Mouse (Mus musculus): ENCODE measurements around the gene Pla2g3.

Gene Pla2g3

GRCm38 (mm10) chr11:3539111-3539825 is 51.2 kb downstream of the Pla2g3 start:
- peak; percentile 68 to 71 for DNase-seq

- DNase-seq = no peak
These were observed 51.7 kb downstream of the Pla2g3 start for GRCm38 (mm10) chr11:3539826-3540196.

DNA sequence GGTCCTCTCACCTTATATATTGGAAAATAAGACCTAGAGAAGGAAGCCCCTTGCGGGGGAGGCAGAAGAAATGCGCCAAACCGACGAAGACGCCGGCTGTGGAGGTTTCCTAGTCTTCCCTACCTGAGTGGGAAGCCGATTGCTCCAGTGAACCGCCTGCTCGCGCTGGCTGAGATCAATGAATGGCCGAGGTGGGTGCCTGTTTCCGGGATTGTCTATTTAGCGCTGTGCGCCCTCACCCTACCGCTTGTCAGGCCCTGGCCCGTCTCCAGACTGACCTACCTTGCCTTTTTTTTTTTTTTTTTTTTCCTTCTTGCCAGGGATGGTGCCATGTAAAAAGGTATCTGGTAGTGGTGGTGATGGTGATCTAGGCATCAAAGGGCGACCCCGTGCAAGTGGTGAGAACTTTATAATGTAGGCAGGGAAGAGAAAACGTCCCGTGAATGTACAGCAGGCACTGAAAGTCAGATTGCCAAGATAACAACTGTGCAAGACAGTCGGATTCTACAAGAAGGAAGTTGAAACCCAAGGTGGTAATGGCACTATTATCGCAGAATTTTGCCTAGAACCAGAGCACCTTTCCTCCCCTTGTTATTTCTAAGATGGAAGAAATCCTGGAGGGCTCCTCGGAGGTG is 52.5 kb downstream of the Pla2g3 start, which contains the start of gene Smtn:
Gene Smtn, minus strand, starts transcription at position 162 of the 635 bp plus-strand sequence.
- no peak for DNase-seq

DNA sequence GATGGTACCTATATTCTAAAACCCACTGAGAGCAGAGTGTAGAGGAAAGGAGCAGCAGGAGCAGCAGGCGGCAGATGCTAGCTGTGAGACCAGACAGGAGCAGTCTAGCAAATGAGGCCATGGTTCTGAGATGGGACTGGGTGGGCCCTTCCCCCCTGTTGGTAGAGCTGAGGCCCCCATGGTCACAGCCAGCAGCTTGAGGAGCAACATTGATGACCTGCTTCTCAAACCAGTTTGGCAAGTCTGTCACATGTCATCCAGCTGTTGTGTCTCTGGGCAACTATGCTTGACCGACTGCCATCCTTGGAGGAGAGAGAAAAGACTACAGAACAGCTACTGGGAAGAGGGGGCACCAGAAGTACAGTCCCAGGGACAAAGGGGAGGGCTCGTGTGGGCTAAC is 53.8 kb downstream of the Pla2g3 start:
- DNase-seq = no peak

DNA sequence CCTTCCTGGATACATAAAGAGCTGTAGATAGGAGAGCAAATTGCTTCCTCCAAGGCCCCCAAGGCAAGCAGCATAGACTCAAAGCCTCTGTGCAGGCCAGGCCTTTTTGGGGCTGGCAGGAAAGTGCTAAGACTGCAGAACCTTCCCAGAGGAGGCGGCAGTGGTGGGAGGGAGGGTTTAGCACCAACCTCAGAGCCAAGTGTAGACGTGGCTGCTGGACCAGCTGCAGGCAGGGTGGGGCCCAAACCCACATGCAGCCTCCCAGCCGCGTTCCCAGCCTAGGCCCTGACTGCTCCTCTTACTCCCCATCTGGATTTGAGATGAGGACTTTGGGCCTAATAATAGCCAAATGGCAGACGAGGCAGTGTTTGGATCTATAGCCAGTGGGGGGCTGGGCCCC is 54.9 kb downstream of the Pla2g3 start:
- no peak for DNase-seq

DNA sequence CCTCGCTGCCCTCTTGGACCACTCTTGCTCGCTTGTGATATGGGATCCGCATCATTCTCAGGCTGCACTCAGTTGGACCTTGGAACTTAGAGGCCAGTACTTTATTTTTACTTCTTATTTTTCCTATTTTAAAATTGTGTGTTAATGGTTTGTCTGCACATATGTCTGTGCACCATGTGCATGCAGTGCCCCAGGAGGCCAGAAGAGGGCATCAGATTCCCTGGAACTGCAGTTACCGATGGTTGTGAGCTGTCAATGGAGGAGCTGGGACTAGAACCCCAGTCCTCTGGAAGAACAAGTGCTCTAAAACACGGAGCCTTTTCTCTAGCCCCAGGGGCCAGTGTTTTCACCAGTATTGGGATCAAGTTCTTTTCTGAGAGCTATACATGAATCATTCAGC is 56.3 kb downstream of the Pla2g3 start:
- DNase-seq = no peak

DNA sequence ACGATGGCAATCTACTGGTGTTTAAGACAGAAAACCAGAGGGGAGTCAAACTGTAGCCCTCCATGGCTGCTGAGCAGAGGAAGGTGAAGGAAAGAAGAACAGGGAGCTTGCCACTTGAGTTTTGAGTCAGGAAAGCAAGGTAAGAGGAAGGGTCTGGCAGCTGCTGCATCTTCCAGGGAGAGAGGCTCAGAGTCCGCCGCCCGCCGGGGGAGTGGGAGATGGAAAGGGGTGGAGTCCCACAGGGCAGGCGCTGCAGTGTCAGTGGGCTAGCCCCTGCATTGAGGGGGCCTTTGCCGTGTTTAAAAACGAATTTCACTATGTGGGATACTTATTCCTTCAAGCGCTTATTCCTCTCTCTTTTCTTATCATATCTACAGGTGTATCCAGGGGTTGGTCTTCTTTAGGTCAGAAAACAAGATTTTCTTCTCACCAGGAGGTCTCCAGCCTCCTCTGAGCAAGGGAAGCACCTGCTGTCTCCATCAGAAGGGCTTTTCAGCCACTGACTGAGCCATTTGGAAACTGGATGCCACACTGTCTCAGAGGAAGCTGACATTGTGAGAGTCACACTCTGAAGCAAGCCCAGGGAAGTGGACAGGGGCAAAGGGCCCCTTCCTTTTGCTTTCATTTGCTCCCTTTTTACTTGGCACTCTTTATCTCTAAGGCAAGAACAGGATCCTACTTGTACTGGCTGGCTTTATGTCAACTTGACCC is 57.6 kb downstream of the Pla2g3 start:
- DNase-seq = no peak

DNA sequence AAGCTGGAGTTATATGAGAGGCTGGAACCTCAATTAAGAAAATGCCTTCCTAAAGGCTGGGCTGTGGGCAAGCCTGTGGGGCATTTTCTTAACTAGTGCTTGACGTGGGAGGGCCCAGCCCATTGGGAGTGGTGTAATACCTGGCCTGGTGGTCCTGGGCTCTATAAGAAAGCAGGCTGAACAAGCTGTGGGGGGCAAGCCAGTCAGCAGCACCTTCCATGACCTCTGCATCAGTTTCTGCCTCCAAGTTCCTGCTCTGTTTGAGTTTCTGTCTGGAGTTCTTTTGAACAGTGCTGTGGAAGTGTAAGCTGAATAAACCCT is 58.1 kb downstream of the Pla2g3 start:
- no peak for DNase-seq

- DNase-seq = no peak
These were observed 59.0 kb downstream of the Pla2g3 start for GRCm38 (mm10) chr11:3547047-3547446.

GRCm38 (mm10) chr11:3547969-3548368 is 59.9 kb downstream of the Pla2g3 start:
- no peak for DNase-seq

- DNase-seq = no peak
These were observed 60.6 kb downstream of the Pla2g3 start for GRCm38 (mm10) chr11:3548564-3549295.
